Mouse (Mus musculus): ENCODE measurements around the gene Phf12.

- TF ChIP-seq ZNF384 (IDR thresholded peaks at IDR 0.05; ENCODE audit: low read depth, low read length): no peak
- TF ChIP-seq HCFC1 (IDR thresholded peaks at IDR 0.05; ENCODE audit: borderline replicate concordance, insufficient read depth, low read length): no peak
- no peak for TF ChIP-seq MAFK (IDR thresholded peaks at IDR 0.05; ENCODE audit: insufficient read depth, low read depth, low read length)
These were observed 11.8 kb upstream of the Phf12 start for GRCm38 (mm10) chr11:77970718-77971117.
